Mouse (Mus musculus) heart, postnatal 0 days (tissue): Measurements from ENCODE around the gene Iqcg. TPM values are rescaled to one million over a fixed set of nuclear protein-coding genes. Genes with fewer than 3 reads are reported as not detected.

ENCODE experiments used
- ATAC-seq: fragments of 200-750 bp; cut with Nextera tagmentation; 2 replicates; pipeline ENCODE4 v1.8.0; 2017; ENCODE audit warnings: low read depth, moderate number of reproducible peaks, moderate library complexity; ENCODE audit not compliant: insufficient read depth
- DNase-seq: peaks from one replicate; pipeline ENCODE4 v3.0.0-alpha.2; 2016; ENCODE audit warnings: low spot score
- H3K27ac ChIP-seq: fragments of 300-500 bp; sonication (generic); 2 replicates; pipeline ENCODE4 v1.5.1; 2014; ENCODE audit warnings: low read depth, mild to moderate bottlenecking
- H3K27me3 ChIP-seq: fragments of 300-500 bp; sonication (generic); 2 replicates; pipeline ENCODE4 v1.6.1; 2014; ENCODE audit warnings: low read length, mixed read lengths; ENCODE audit not compliant: control insufficient read depth, insufficient read depth
- H3K36me3 ChIP-seq: fragments of 300-500 bp; sonication (generic); replicated peaks from 2 replicates; pipeline ENCODE4 v1.6.1; 2014; ENCODE audit warnings: low read length, mixed read lengths; ENCODE audit not compliant: control insufficient read depth, insufficient read depth
- H3K4me1 ChIP-seq: fragments of 300-500 bp; sonication (generic); 2 replicates; pipeline ENCODE4 v1.6.1; 2014; ENCODE audit warnings: antibody characterized with exemption; ENCODE audit not compliant: control insufficient read depth, insufficient read depth
- H3K4me2 ChIP-seq: fragments of 300-500 bp; sonication (generic); 2 replicates; pipeline ENCODE4 v1.6.1; 2014; ENCODE audit warnings: low read depth, mild to moderate bottlenecking, low read length, moderate library complexity
- H3K4me3 ChIP-seq: fragments of 300-500 bp; sonication (generic); 2 replicates; pipeline ENCODE4 v1.5.1; 2014; ENCODE audit warnings: low read depth, low read length
- H3K9ac ChIP-seq: fragments of 300-500 bp; sonication (generic); replicated peaks from 2 replicates; pipeline ENCODE4 v1.6.1; 2014; ENCODE audit warnings: low read depth, low read length, mixed read lengths
- H3K9me3 ChIP-seq: fragments of 300-500 bp; sonication (generic); replicated peaks from 2 replicates; pipeline ENCODE4 v1.6.1; 2016; ENCODE audit warnings: low read length; ENCODE audit not compliant: control insufficient read depth
- CTCF ChIP-seq: IDR thresholded peaks from 2 replicates; pipeline ENCODE4 v1.5.1; 2016; ENCODE audit warnings: antibody characterized with exemption, control low read depth, low read depth
- EP300 ChIP-seq: IDR thresholded peaks from 2 replicates; pipeline ENCODE4 v1.6.1; 2016; ENCODE audit warnings: antibody characterized with exemption, low read depth
- WGBS: fragments of 180-500 bp; shearing (Covaris S2); extraction: QIAGEN DNeasy Blood & Tissue Kit; methylation state at CpG from one replicate; pipeline ENCODE4 v1.1.7; 2014; 5-methylcytosine and 5-hydroxymethylcytosine counted together
- polyA plus RNA-seq: library from polyadenylated mRNA; unstranded; fragments of >200 nt; fragmentation: Nextera tagmentation; extraction: Ambion mirVana; gene quantifications from 2 replicates; pipeline ENCODE4 v1.2.1, GENCODE M21; 2015
- total RNA-seq: library from RNA; depleted of rRNA; stranded (reverse); fragments of >200 nt; gene quantifications from 2 replicates; pipeline ENCODE4 v1.2.3, GENCODE M21; 2014; ENCODE audit warnings: low replicate concordance

Gene Iqcg
- total and polyA plus RNA-seq, 2 experiments from 2014 or later: 0.23 to 0.83 TPM

DNA sequence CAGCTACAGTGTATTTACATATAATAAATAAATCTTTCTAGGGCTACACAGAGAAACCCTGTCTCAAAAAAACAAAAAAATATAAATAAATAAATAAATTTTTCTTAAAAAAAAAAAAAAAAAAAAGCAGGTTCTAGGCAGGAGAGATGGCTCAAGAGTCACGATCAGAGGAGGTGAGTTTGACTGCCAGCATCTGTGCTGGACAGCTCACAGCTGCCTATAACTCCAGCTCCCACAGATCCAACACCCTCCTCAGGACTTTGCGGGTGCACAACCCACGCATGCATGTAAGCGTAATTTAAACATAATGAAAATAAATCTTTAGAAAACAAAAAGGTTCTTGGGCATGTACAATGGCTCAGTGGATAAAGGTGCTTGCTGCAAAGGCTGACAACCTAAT lies 20.0 kb downstream of the Iqcg start:
- TF ChIP-seq CTCF: no peak
- TF ChIP-seq EP300: no peak
- Histone ChIP-seq H3K4me1 (no peaks in the 10 kb centered on the region), H3K4me3 (no peak overlapping the region), H3K4me2 (no peak overlapping the region), H3K27me3 (no peaks in the 10 kb centered on the region), H3K27ac (no peak overlapping the region), H3K36me3 (no peaks in the 10 kb centered on the region), H3K9me3 (no peaks in the 10 kb centered on the region), H3K9ac (no peak overlapping the region)
- no peak for ATAC-seq
- DNase-seq: no peak
- WGBS: 65% methylated on average over 4 of the region's 4 CpGs

- no peak overlapping the region for H3K27ac ChIP-seq
Measured at GRCm38 (mm10) chr16:33026357-33026756, 29.7 kb downstream of the Iqcg start.

DNA sequence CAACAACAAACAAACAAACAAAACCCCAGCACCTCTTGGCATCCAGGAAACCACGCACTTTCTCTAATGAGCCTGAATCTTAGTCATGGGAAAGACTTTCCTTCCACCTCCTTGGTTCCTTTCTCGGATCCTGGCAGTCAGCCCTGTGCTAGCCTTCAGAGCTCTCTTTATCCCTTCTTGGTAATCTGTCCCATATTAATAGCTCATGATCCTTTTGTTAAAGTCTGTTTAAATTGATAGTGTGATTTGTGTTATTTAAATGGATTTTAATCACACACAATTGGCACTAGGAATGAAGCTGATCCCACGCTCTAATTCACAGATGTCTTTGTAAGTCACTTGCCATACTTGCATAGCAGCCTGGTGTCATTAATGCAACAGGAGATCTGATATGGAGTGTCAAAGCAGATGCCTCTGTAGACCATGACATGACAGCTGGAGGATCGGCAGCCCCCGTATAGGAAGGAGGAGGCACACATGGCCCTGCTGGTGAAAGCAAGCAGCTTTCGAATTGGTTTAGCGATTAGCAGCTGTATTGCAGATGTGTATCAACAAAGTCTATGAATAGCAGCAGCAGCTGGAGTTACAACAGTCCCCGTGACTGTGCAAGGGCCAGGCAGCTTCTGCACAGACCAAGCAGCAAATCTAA lies 31.4 kb downstream of the Iqcg start:
- Histone ChIP-seq H3K36me3 (no peaks in the 10 kb centered on the region), H3K4me2 (no peak overlapping the region), H3K9me3 (no peaks in the 10 kb centered on the region), H3K27me3 (no peaks in the 10 kb centered on the region), H3K4me1 (no peaks in the 10 kb centered on the region), H3K9ac (no peak overlapping the region), H3K27ac (no peak overlapping the region), H3K4me3 (no peak overlapping the region)
- 54% methylated on average over 8 of the region's 8 CpGs for WGBS
- DNase-seq: no peak
- TF ChIP-seq CTCF (no peak), EP300 (no peak)
- ATAC-seq: no peak

More at GRCm38 (mm10) chr16:33026357-33026756, 29.7 kb downstream of the Iqcg start:
- Histone ChIP-seq H3K36me3 (no peaks in the 10 kb centered on the region), H3K4me1 (no peaks in the 10 kb centered on the region), H3K9me3 (no peaks in the 10 kb centered on the region), H3K4me2 (no peak overlapping the region), H3K4me3 (no peak overlapping the region), H3K27me3 (no peaks in the 10 kb centered on the region), H3K9ac (no peak overlapping the region)
- DNase-seq (no peak), ATAC-seq (no peak)
- WGBS: 69% methylated on average over 7 of the region's 7 CpGs
- TF ChIP-seq EP300 (no peak), CTCF (no peak)

- no peaks in the 10 kb centered on the region for H3K9me3 ChIP-seq
- ATAC-seq: peak; percentile 82
- no peaks in the 10 kb centered on the region for H3K36me3 ChIP-seq
- no peak overlapping the region for H3K4me2 ChIP-seq
- H3K27ac ChIP-seq: no peak overlapping the region
- H3K9ac ChIP-seq: no peak overlapping the region
- no peaks in the 10 kb centered on the region for H3K4me1 ChIP-seq
- no peak overlapping the region for H3K4me3 ChIP-seq
- WGBS: 2% methylated on average over 4 of the region's 4 CpGs
- DNase-seq: peak; percentile 87
- no peaks in the 10 kb centered on the region for H3K27me3 ChIP-seq
- TF ChIP-seq EP300 (no peak), CTCF (peak; percentile 99)
Measured at GRCm38 (mm10) chr16:33023750-33024149, 32.3 kb downstream of the Iqcg start.

GRCm38 (mm10) chr16:33021381-33021780 lies 34.6 kb downstream of the Iqcg start:
- Histone ChIP-seq H3K4me3 (no peak overlapping the region), H3K27me3 (no peaks in the 10 kb centered on the region), H3K27ac (no peak overlapping the region), H3K4me2 (no peak overlapping the region), H3K4me1 (no peaks in the 10 kb centered on the region), H3K36me3 (0 out of 2 replicates have a peak, but pooled peaks cover 5% of the 10 kb centered on the region), H3K9me3 (no peaks in the 10 kb centered on the region), H3K9ac (no peak overlapping the region)
- ATAC-seq (no peak), DNase-seq (no peak)
- TF ChIP-seq EP300: no peak
- TF ChIP-seq CTCF: no peak
- WGBS: 57% methylated on average over 3 of the region's 3 CpGs

DNA sequence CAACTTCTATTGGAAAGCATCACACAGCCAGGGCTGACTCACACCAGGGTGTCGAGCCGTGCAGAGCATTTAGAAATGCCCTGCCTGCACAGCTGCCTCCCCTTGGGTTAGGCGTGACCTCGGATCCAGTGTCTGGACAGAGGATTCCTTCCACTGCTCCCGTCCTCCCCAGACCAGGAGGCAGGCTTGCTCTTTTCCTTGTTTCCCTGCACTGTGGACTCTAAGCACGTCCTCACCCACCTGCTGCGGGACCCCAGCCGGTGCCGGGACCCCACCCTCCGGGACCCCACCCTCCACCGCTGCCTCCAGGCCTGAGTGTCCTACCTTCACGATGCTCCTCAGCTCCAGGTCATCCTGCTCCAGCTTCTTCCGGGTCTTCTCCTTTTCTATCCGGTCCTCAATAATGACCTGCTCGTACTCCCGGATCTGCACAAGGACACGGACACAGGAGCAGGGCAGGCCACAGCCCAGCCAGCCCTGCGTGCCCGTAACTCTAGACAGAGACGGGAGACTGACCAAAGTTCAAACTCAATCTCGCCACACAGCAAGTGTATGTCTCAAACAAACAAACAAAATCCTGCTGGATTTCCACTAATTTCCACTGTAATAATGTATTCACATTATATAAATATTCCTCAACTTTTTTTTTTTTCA lies 36.8 kb downstream of the Iqcg start:
- Histone ChIP-seq H3K27me3 (no peaks in the 10 kb centered on the region), H3K9ac (no peak overlapping the region), H3K4me1 (0 out of 2 replicates have a peak, but pooled peaks cover 6% of the 10 kb centered on the region), H3K4me3 (no peak overlapping the region), H3K27ac (no peak overlapping the region), H3K36me3 (peaks cover 17% of the 10 kb centered on the region), H3K4me2 (no peak overlapping the region), H3K9me3 (no peaks in the 10 kb centered on the region)
- 71% methylated on average over 21 of the region's 21 CpGs for WGBS
- no peak for TF ChIP-seq EP300
- TF ChIP-seq CTCF: no peak
- no peak for DNase-seq
- no peak for ATAC-seq
